Mouse (Mus musculus) cortical plate, adult 2 months (tissue): ENCODE results near the gene Cers6. TPM values are rescaled to one million over a fixed set of nuclear protein-coding genes. Genes with fewer than 3 reads are reported as not detected.

Experiments
- H3K27ac ChIP-seq: fragments of 200-500 bp; 2 replicates; pipeline ENCODE4 v1.5.1; 2012; ENCODE audit warnings: low read length, control low read depth, inconsistent platforms; ENCODE audit not compliant: insufficient read depth
- H3K4me1 ChIP-seq: fragments of 200-500 bp; 2 replicates; pipeline ENCODE4 v1.6.1; 2011; ENCODE audit warnings: low read length; ENCODE audit not compliant: control insufficient read depth, insufficient read depth
- H3K4me3 ChIP-seq: fragments of 200-500 bp; 2 replicates; pipeline ENCODE4 v1.5.1; 2011; ENCODE audit warnings: mild to moderate bottlenecking, low read length, control low read depth; ENCODE audit not compliant: insufficient read depth
- CTCF ChIP-seq: fragments of 200-500 bp; IDR thresholded peaks from 2 replicates; pipeline ENCODE4 v1.5.1; 2011; ENCODE audit warnings: mild to moderate bottlenecking, control low read depth, low read length; ENCODE audit not compliant: insufficient read depth; ENCODE audit errors: extremely low read depth
- POLR2A ChIP-seq: fragments of 200-500 bp; IDR thresholded peaks from 2 replicates; pipeline ENCODE4 v1.6.1; 2011; ENCODE audit warnings: mild to moderate bottlenecking, low read length, control low read depth; ENCODE audit not compliant: insufficient read depth; ENCODE audit errors: extremely low read depth
- polyA plus RNA-seq: library from polyadenylated mRNA; depleted of rRNA; stranded (reverse); fragments of >200 nt; gene quantifications from 2 replicates; pipeline ENCODE4 v1.2.3, GENCODE M21; 2012

The Cers6 gene
- polyA plus RNA-seq, 1 experiment: 25.7 TPM

- Histone ChIP-seq H3K4me1 (peaks cover 3% of the 10 kb centered on the region; the same call in 1 of the 2 replicates), H3K27ac (no peak overlapping the region), H3K4me3 (no peak overlapping the region)
- TF ChIP-seq POLR2A (no peak), CTCF (no peak)
These were observed 71.4 kb downstream of the Cers6 start for GRCm38 (mm10) chr2:68932656-68933055.

GRCm38 (mm10) chr2:68934651-68935050, 73.4 kb downstream of the Cers6 start:
- H3K27ac ChIP-seq: no peak overlapping the region
- peaks cover 3% of the 10 kb centered on the region; the same call in 1 of the 2 replicates for H3K4me1 ChIP-seq
- TF ChIP-seq CTCF: no peak
- no peak overlapping the region for H3K4me3 ChIP-seq

GRCm38 (mm10) chr2:68935721-68936294, 74.6 kb downstream of the Cers6 start:
- Histone ChIP-seq H3K27ac (no peak overlapping the region), H3K4me1 (peaks cover 3% of the 10 kb centered on the region; the same call in 1 of the 2 replicates), H3K4me3 (no peak overlapping the region)
- TF ChIP-seq POLR2A (no peak), CTCF (no peak)

- H3K4me1 ChIP-seq: peaks cover 3% of the 10 kb centered on the region; the same call in 1 of the 2 replicates
- H3K27ac ChIP-seq: no peak overlapping the region
- H3K4me3 ChIP-seq: no peak overlapping the region
- no peak for TF ChIP-seq CTCF
- no peak for TF ChIP-seq POLR2A
These were observed 75.5 kb downstream of the Cers6 start for GRCm38 (mm10) chr2:68936773-68937172.

- H3K4me3 ChIP-seq: no peak overlapping the region
- TF ChIP-seq POLR2A: no peak
- TF ChIP-seq CTCF: no peak
These were observed 76.6 kb downstream of the Cers6 start for GRCm38 (mm10) chr2:68937833-68938232.

GRCm38 (mm10) chr2:68944898-68945297, 83.7 kb downstream of the Cers6 start:
- TF ChIP-seq CTCF: no peak
- no peak for TF ChIP-seq POLR2A
- Histone ChIP-seq H3K4me1 (no peaks in the 10 kb centered on the region), H3K27ac (no peak overlapping the region), H3K4me3 (no peak overlapping the region)

More at GRCm38 (mm10) chr2:68937833-68938232, 76.6 kb downstream of the Cers6 start:
- H3K27ac ChIP-seq: no peak overlapping the region
- H3K4me1 ChIP-seq: peaks cover 3% of the 10 kb centered on the region; the same call in 1 of the 2 replicates

GRCm38 (mm10) chr2:68945976-68946375, 84.7 kb downstream of the Cers6 start:
- Histone ChIP-seq H3K4me3 (no peak overlapping the region), H3K4me1 (no peaks in the 10 kb centered on the region)
- TF ChIP-seq CTCF: no peak
- no peak for TF ChIP-seq POLR2A

GRCm38 (mm10) chr2:68946819-68947218, 85.6 kb downstream of the Cers6 start:
- Histone ChIP-seq H3K27ac (no peak overlapping the region), H3K4me3 (no peak overlapping the region), H3K4me1 (no peaks in the 10 kb centered on the region)
- TF ChIP-seq POLR2A (no peak), CTCF (no peak)

More at GRCm38 (mm10) chr2:68945976-68946375, 84.7 kb downstream of the Cers6 start:
- no peak overlapping the region for H3K27ac ChIP-seq

GRCm38 (mm10) chr2:68949137-68949536, 87.9 kb downstream of the Cers6 start:
- Histone ChIP-seq H3K4me3 (no peak overlapping the region), H3K4me1 (no peaks in the 10 kb centered on the region), H3K27ac (no peak overlapping the region)
- TF ChIP-seq POLR2A (no peak), CTCF (no peak)

GRCm38 (mm10) chr2:68949728-68950127, 88.5 kb downstream of the Cers6 start:
- TF ChIP-seq CTCF: no peak
- Histone ChIP-seq H3K27ac (no peak overlapping the region), H3K4me1 (no peaks in the 10 kb centered on the region), H3K4me3 (no peak overlapping the region)

- Histone ChIP-seq H3K4me1 (peaks cover under 1% of the 10 kb centered on the region), H3K27ac (no peak overlapping the region), H3K4me3 (no peak overlapping the region)
- TF ChIP-seq POLR2A: no peak
- TF ChIP-seq CTCF: no peak
These were observed 90.5 kb downstream of the Cers6 start for GRCm38 (mm10) chr2:68951706-68952105.
